Comparison of ENCODE assay signal across 8 mouse cellular contexts in genomic region chr4:138325466-138326076, GRCm38 (mm10). TPM values are rescaled to one million over a fixed set of nuclear protein-coding genes. Genes with fewer than 3 reads are reported as not detected.
DNase-seq lines count a peak whose midpoint lies in the region; ATAC-seq lines count a peak whose summit lies in the region.

No protein-coding gene starts in this region.

- H3K4me1 ChIP-seq in brown adipose tissue, adult 24 weeks (ENCODE audit: control insufficient read depth, insufficient read depth, insufficient read length, low read length) = 0 out of 2 replicates have a peak, but pooled peaks cover 5% of the 10 kb centered on the region
- H3K4me1 ChIP-seq in heart, embryonic 13.5 days = peaks cover 51% of the 10 kb centered on the region
- H3K4me1 ChIP-seq in liver, embryonic 12.5 days = peaks cover 38% of the 10 kb centered on the region
- H3K4me1 ChIP-seq in stomach, embryonic 14.5 days (ENCODE audit: control insufficient read depth, insufficient read depth, low read length) = peaks cover 12% of the 10 kb centered on the region; the same call in 1 of the 2 replicates

- peak overlapping the region; percentile 92 for H3K27ac ChIP-seq in brown adipose tissue, adult 24 weeks (replicated peaks; ENCODE audit: low read depth, low read length)
- peak overlapping the region; percentile 99 for H3K27ac ChIP-seq in heart, embryonic 13.5 days (replicated peaks)
- H3K27ac ChIP-seq in liver, embryonic 12.5 days = peak overlapping the region; percentile 97
- peak overlapping the region; percentile 96 for H3K27ac ChIP-seq in stomach, embryonic 14.5 days (ENCODE audit: low read length)

- ATAC-seq in CD4-positive, CD25-positive, alpha-beta regulatory T cell, adult 4 months = peak; percentile 86
- ATAC-seq in erythroid progenitor cell, adult 5-6 weeks (replicated peaks; ENCODE audit: low FRiP score, poor library complexity, severe bottlenecking) = peak; percentile 93
- ATAC-seq in heart, embryonic 13.5 days (ENCODE audit: extremely low read depth, insufficient number of reproducible peaks, low FRiP score, low TSS enrichment) = peak; percentile 96
- peak; percentile 93 for ATAC-seq in liver, embryonic 12.5 days
- ATAC-seq in stomach, embryonic 14.5 days (ENCODE audit: insufficient number of reproducible peaks, insufficient read depth, low FRiP score, low read depth) = peak; percentile 92

- H3K36me3 ChIP-seq in heart, embryonic 13.5 days = peaks cover 2% of the 10 kb centered on the region; the same call in 1 of the 2 replicates
- no peaks in the 10 kb centered on the region for H3K36me3 ChIP-seq in liver, embryonic 12.5 days
- no peaks in the 10 kb centered on the region for H3K36me3 ChIP-seq in stomach, embryonic 14.5 days (ENCODE audit: control insufficient read depth, insufficient read depth, low read length)

- H3K9ac ChIP-seq in heart, embryonic 13.5 days = peak overlapping the region; percentile 98
- H3K9ac ChIP-seq in liver, embryonic 12.5 days = peak overlapping the region; percentile 96
- H3K9ac ChIP-seq in stomach, embryonic 14.5 days (replicated peaks; ENCODE audit: low read depth, low read length) = peak overlapping the region; percentile 95

- H3K4me2 ChIP-seq in heart, embryonic 13.5 days = peak overlapping the region; percentile 73
- peak overlapping the region; percentile 85 for H3K4me2 ChIP-seq in liver, embryonic 12.5 days
- H3K4me2 ChIP-seq in stomach, embryonic 14.5 days (replicated peaks; ENCODE audit: low read depth, low read length) = peak overlapping the region; percentile 45

- peak overlapping the region; percentile 99 for H3K4me3 ChIP-seq in brown adipose tissue, adult 24 weeks (ENCODE audit: insufficient read depth, low read depth, low read length)
- H3K4me3 ChIP-seq in heart, embryonic 13.5 days = peak overlapping the region; percentile 95
- peak overlapping the region; percentile 78 for H3K4me3 ChIP-seq in liver, embryonic 12.5 days
- H3K4me3 ChIP-seq in stomach, embryonic 14.5 days (ENCODE audit: low read depth, low read length) = peak overlapping the region; percentile 95

- no peaks in the 10 kb centered on the region for H3K9me3 ChIP-seq in heart, embryonic 13.5 days
- H3K9me3 ChIP-seq in liver, embryonic 12.5 days (replicated peaks) = no peaks in the 10 kb centered on the region
- H3K9me3 ChIP-seq in stomach, embryonic 14.5 days (ENCODE audit: control insufficient read depth, low read depth, low read length) = no peaks in the 10 kb centered on the region

- DNase-seq in kidney, postnatal 10 days = peak; percentile 98
- peak; percentile 94 for DNase-seq in natural killer cell, adult 2 months (ENCODE audit: low spot score in 2 of 2)

- 1% methylated on average over 45 of the region's 45 CpGs for WGBS in heart, embryonic 13.5 days
- WGBS in liver, embryonic 12.5 days (ENCODE audit: insufficient replicate concordance) = under 1% methylated on average over 44 of the region's 45 CpGs
- WGBS in stomach, embryonic 14.5 days = 0% methylated on average over 45 of the region's 45 CpGs

- H3K27me3 ChIP-seq in heart, embryonic 13.5 days (replicated peaks) = peaks cover 14% of the 10 kb centered on the region
- H3K27me3 ChIP-seq in liver, embryonic 12.5 days (replicated peaks) = peaks cover 12% of the 10 kb centered on the region
- no peaks in the 10 kb centered on the region for H3K27me3 ChIP-seq in stomach, embryonic 14.5 days (ENCODE audit: control insufficient read depth, insufficient read depth, low read length)

RNA-seq across cellular contexts. Expression of gene Pink1, which starts 0.5 kb away (rescaled TPM):
- polyA plus RNA-seq in CD4-positive, CD25-positive, alpha-beta regulatory T cell, adult 4 months (2017; shearing (Covaris generic)) = 10 to 100 TPM; 12.9 to 22.6 TPM
- 208 and 227 TPM in 2 replicates for polyA plus RNA-seq in brown adipose tissue, adult 24 weeks (2012; ENCODE audit: insufficient read depth, insufficient read length, missing spikeins)
- 20.2 and 26.8 TPM in 2 replicates for total RNA-seq in erythroid progenitor cell, adult 5-6 weeks (2015; ENCODE audit: low replicate concordance)
- 20.8 and 36.6 TPM in 2 replicates for total RNA-seq in erythroid progenitor cell, adult 5-6 weeks (2017; ENCODE audit: low replicate concordance)
- 67.0 and 69.5 TPM in 2 replicates for polyA plus RNA-seq in heart, embryonic 13.5 days (2015; fragmentation: Nextera tagmentation; extraction: Ambion mirVana)
- polyA plus RNA-seq in liver, embryonic 12.5 days (2016; fragmentation: Nextera tagmentation; extraction: Ambion mirVana) = 28.8 and 30.2 TPM in 2 replicates
- 24.1 and 29.6 TPM in 2 replicates for polyA plus RNA-seq in stomach, embryonic 14.5 days (2014; fragmentation: Nextera tagmentation; extraction: Ambion mirVana)

RNA-seq across cellular contexts. Expression of gene Ddost, which starts 21.0 kb away (rescaled TPM):
- polyA plus RNA-seq in CD4-positive, CD25-positive, alpha-beta regulatory T cell, adult 4 months (2017; shearing (Covaris generic)) = 100 to 1,000 TPM in 1 of 2 experiments, 10 to 100 TPM in 1; 92.3 to 122 TPM
- 39.1 and 40.6 TPM in 2 replicates for polyA plus RNA-seq in brown adipose tissue, adult 24 weeks (2012; ENCODE audit: insufficient read depth, insufficient read length, missing spikeins)
- total RNA-seq in erythroid progenitor cell, adult 5-6 weeks (2015; ENCODE audit: low replicate concordance) = 65.6 and 81.3 TPM in 2 replicates
- 34.7 and 39.8 TPM in 2 replicates for total RNA-seq in erythroid progenitor cell, adult 5-6 weeks (2017; ENCODE audit: low replicate concordance)
- 291 and 314 TPM in 2 replicates for polyA plus RNA-seq in heart, embryonic 13.5 days (2015; fragmentation: Nextera tagmentation; extraction: Ambion mirVana)
- 206 and 212 TPM in 2 replicates for polyA plus RNA-seq in liver, embryonic 12.5 days (2016; fragmentation: Nextera tagmentation; extraction: Ambion mirVana)
- polyA plus RNA-seq in stomach, embryonic 14.5 days (2014; fragmentation: Nextera tagmentation; extraction: Ambion mirVana) = 351 and 363 TPM in 2 replicates

RNA-seq across cellular contexts. Expression of gene Cda, which starts 42.2 kb away (rescaled TPM):
- polyA plus RNA-seq in CD4-positive, CD25-positive, alpha-beta regulatory T cell, adult 4 months (2017; shearing (Covaris generic)) = not detected
- not detected in 2 replicates for polyA plus RNA-seq in brown adipose tissue, adult 24 weeks (2012; ENCODE audit: insufficient read depth, insufficient read length, missing spikeins)
- not detected in 2 replicates for total RNA-seq in erythroid progenitor cell, adult 5-6 weeks (2015; ENCODE audit: low replicate concordance)
- total RNA-seq in erythroid progenitor cell, adult 5-6 weeks (2017; ENCODE audit: low replicate concordance) = not detected in 2 replicates
- 13.5 and 14.3 TPM in 2 replicates for polyA plus RNA-seq in heart, embryonic 13.5 days (2015; fragmentation: Nextera tagmentation; extraction: Ambion mirVana)
- 5.1 and 5.8 TPM in 2 replicates for polyA plus RNA-seq in liver, embryonic 12.5 days (2016; fragmentation: Nextera tagmentation; extraction: Ambion mirVana)
- polyA plus RNA-seq in stomach, embryonic 14.5 days (2014; fragmentation: Nextera tagmentation; extraction: Ambion mirVana) = 8.3 and 11.5 TPM in 2 replicates

Comparison
In these comparisons a context has a peak if more than half of its experiments do, and no peak if none do; other contexts are left out.
1. Peak in every context shown above with its lines: DNase-seq, ATAC-seq, H3K4me3 ChIP-seq and H3K27ac ChIP-seq.